Mouse (Mus musculus) v-Abl transformed pro-B cells (cell line): Measurements from ENCODE around the gene Wdr48.

Source experiments
- in situ Hi-C, 2 experiments: fragments of 400-800 bp; cut with MboI; formaldehyde crosslinking; loops; one replicate each; pipeline ENCODE4 v1.15.1; 2025; ENCODE audit not compliant: unreplicated experiment in 2 of 2

The Wdr48 gene

DNA sequence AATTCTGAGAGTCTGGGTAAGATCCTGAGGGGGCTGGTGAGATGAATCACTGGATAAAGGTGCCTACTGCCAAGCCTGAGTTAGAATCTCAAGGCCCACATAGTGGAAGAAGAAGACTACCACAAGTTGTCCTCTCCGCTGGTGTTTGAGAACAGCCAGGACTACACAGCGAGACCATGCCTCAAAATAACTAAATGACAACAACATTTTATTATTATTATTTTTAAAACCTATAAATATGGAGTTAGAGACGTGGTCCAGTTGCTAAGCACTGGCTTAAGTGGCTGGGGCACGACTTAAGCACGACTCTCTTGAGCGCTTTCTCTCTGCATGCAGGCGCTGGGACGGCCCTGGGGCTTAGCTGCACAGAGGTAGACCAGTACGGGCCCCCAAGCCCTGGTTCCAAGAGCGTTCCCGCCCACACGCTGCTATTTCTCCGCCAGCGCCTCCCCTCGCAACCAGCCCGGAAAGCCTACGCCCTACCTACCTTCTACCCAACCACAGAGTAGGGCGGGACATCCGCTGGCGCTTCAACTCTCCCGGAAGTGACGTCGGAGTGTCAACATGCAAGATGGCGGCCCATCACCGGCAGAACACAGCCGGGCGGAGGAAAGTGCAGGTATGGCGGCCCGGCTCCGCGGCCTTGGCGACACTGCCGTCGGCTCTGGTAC, at the start of gene Wdr48:
Wdr48 (plus strand) TSS at position 540 of the 671 bp plus-strand sequence.
- in situ Hi-C loops = loop anchor here (10.0 kb wide), 5 partner anchors 80 to 540 kb away; partner anchors contain the start of gene Xylb (in 1 of the 2)

- in situ Hi-C loops = loop anchor here in 1 of 2 experiments (25.0 kb wide), 3 partner anchors 740 to 1440 kb away; partner anchors contain the start of genes Trak1 and Ulk4
Measured at GRCm38 (mm10) chr9:119847187-119847586, 47.5 kb upstream of the Wdr48 start.

DNA sequence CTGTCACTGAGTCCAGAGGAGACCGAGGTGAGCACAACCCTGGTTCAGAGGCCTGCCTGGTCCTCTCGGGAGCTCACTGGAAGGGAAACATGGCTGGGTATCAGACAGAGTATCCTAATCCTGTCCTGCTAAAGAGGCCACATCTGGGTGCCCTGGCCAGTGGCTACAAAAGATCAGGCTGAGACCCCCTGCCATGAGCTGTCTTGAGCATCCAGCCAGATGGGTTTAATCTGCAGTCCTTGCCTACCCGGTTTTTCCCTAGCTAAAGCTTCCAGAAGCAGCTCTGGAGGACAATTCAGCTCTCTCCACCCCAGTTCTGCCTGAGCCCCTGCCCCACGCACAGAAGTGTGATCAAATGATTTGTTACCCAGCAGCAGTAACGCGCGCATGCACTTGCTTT, 46.0 kb upstream of the Wdr48 start:
- in situ Hi-C loops = loop anchor here in 1 of 2 experiments (25.0 kb wide), 3 partner anchors 739 to 1439 kb away; partner anchors contain the start of genes Trak1 and Ulk4

- in situ Hi-C loops = loop anchor here in 1 of 2 experiments (25.0 kb wide), 3 partner anchors 738 to 1438 kb away; partner anchors contain the start of genes Trak1 and Ulk4
Measured at GRCm38 (mm10) chr9:119849214-119849613, 45.5 kb upstream of the Wdr48 start.

DNA sequence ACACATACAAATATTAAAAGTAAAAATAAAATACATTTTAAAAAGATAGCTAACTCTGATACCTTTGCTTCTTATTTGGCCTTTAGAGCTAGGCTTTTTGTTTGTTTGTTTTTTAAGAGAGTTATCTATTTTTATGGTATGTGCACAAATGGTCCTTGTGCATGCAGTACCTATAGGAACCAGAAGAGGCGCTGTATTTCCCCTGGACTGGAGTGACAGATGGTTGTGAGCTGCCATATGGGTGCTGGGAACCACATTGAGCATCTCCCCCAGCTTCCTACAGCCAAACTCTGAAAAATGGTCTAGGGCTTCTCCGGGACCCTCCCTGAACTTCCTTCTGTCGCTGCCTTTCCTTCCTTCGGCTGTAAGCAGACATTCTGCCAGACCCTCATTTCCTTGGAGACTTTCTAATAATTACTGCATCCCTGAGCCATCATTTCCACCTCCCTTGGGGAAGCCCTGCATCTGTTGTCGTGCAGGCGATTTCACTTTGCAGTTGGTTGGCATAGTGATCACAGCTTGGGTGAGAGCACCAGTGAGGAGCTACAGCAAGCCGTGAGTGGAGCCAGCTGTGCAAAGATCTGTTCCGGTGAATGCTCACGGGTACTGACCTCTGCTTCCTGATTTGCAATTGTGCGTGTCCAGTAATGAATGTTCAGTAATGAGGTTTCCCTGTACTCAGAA, 42.2 kb upstream of the Wdr48 start:
- in situ Hi-C loops = no loop called here

GRCm38 (mm10) chr9:119853071-119853846, 41.4 kb upstream of the Wdr48 start:
- in situ Hi-C loops = no loop called here

- in situ Hi-C loops = no loop called here
Measured at GRCm38 (mm10) chr9:119854170-119854569, 40.5 kb upstream of the Wdr48 start.

GRCm38 (mm10) chr9:119887144-119887901, 7.4 kb upstream of the Wdr48 start:
- in situ Hi-C loops = loop anchor here (10.0 kb wide), 3 partner anchors 93 to 243 kb away; no protein-coding TSS in a partner anchor

DNA sequence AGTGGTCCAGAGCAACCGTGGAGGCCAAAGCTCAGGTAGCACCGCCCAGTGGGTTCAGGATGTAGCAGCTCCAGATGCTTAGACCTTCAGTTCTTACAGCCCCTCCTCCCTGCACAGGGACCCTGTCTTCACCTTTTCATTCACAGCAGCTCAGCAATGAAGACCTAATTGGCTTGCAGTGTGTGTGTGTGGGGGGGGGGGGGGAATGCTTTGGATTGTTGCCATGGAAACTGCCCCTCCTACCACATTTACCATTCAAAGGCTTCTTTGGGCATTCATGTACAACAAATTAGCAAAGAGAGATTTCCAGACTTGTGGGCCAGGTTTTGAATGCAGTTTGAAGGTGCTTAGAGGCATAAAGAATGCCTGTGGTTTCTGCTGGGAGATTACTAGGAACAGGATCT, 5.8 kb upstream of the Wdr48 start:
- in situ Hi-C loops = loop anchor here (10.0 kb wide), 3 partner anchors 94 to 244 kb away; no protein-coding TSS in a partner anchor

DNA sequence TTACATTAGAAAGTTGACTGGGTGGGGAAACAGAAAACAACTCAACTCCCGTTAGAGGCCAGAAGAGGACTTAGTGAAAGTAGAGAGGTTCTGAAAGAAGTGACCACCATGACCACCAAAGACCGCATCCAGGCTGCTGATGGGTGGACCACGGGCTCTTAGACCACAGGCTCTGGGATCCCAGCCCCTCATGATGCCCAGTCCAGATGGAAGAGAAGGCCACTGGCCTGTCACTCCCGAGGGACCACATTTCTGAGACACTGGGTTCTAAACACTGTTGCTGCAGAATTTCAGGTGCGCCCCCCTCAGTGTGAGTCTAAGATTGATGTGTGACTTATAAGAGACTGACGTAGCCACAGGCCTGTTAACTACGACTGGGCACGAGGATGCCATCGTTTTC, 5.2 kb upstream of the Wdr48 start:
- in situ Hi-C loops = loop anchor here (10.0 kb wide), 3 partner anchors 95 to 245 kb away; no protein-coding TSS in a partner anchor

GRCm38 (mm10) chr9:119890692-119891091, 4.0 kb upstream of the Wdr48 start:
- in situ Hi-C loops = loop anchor here (10.0 kb wide), 5 partner anchors 76 to 536 kb away; partner anchors contain the start of gene Xylb (in 1 of the 2)

DNA sequence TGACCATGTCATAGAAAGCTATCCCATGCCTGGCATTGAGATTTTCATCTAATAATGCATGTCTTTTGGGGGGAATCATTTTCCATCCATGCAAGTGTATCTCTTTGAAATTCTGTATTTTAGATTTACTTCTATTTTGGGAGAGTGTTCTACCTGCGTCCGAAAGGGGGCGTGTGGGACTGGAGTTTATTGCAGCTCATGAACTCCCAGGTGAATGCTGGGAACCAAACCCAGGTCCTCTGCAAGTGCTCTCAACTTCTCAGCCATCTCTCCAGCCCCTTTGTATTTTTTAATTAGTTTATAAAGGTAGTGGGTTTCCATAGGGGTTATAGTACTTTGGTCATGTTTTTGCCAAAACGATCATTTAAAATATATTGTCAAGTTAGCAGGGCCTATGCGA, 797 bp upstream of the Wdr48 start:
- in situ Hi-C loops = loop anchor here (10.0 kb wide), 5 partner anchors 79 to 539 kb away; partner anchors contain the start of gene Xylb (in 1 of the 2)

DNA sequence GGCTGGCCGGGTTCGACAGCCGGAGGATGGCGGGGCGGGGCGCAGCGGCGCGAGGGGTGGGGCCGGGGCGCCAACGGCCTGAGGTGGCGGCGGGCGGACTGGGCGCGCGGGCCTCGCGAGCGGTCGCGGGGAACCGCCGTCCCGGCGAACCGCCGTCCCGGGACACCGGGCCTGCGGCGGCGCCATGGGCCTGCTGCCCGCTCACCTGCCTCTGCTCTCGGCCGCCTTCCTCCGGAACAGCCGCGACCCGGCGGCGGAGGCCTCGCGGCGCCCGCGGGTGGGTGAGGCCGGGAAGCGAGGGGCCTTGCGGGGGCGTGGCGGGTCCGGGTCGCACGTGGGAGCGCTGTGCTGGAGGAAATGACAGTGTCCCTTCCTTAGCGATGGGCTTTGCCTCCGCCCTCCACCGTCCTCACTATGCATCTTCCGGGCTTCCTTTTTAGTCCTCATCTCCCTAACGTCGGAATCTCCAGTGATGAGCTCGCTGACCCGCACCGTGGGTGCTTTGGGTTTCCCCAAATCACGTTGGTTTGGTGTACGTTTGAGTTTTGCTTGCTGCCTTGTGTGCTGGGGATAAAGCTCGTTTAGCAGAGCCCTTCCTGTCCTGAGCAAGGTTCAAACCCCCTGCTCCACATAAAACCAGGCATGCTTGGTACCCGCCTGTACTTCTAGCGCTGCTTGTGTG, 503 bp downstream of the Wdr48 start:
- in situ Hi-C loops = loop anchor here (10.0 kb wide), 5 partner anchors 80 to 540 kb away; partner anchors contain the start of gene Xylb (in 1 of the 2)

DNA sequence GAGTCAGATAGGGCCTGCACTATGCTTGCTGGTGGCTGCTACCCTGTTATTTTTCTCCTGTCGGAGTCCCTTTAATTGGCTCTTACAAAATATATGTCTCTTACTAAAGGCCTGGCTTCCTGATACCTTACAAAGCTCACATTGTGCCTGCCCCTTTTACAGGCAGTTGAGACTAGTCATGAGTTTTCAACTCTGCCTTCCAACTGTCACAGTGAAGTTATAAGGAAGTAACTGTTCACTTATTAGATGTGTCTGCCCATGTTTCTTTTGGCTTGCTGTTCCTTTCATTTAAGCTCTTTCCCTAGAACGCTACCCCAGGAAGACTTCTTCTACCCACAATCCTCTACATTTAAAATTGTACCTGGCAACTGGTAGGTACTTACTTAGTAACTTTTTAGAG, 4.8 kb downstream of the Wdr48 start:
- in situ Hi-C loops = loop anchor here (10.0 kb wide), 5 partner anchors 85 to 545 kb away; partner anchors contain the start of gene Xylb (in 1 of the 2)

DNA sequence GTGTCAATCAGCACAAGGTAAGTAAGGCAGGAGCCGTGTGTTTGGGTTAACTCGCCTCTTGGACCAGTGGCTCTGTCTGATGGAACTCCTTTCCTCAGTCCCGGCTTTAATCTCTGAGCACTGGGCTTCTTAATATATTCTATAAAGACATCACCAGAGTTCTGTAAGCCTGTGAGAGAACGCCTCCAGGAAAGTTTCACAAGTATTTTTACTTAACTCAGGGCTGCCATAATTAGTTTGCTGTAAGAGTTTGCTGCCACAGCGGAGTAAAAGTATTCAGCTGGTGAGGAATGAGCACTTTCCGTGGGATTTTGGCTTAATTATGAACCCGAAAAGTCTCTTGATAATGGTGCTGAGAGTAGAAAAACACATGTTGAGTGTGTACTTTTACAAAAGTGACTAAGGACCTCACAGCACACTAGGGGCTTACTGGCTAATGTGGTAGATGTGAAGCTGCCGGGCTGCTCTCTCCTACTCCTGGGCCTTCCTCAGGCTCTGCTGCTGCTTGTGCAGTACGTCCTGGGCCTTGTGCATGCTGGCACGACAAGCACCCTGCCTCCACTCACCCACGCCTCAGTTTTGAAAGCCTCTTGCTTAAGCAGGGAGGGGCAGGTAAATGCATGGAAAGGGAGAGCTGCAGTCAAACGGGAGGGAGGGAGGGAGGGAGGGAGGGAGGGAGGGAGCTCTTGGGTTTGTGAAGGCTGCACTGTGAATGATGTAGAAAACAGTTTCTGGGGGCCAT, 7.9 kb downstream of the Wdr48 start:
- in situ Hi-C loops = no loop called here

- in situ Hi-C loops = no loop called here
Measured at GRCm38 (mm10) chr9:119908708-119909107, 14.0 kb downstream of the Wdr48 start.

GRCm38 (mm10) chr9:119909931-119910330, 15.3 kb downstream of the Wdr48 start:
- in situ Hi-C loops = no loop called here

GRCm38 (mm10) chr9:119913087-119913838, 18.6 kb downstream of the Wdr48 start:
- in situ Hi-C loops = no loop called here
